Comparison of ENCODE assay signal across 17 mouse cellular contexts in genomic region chr9:84038946-84039345, GRCm38 (mm10).
"Had no signal": no experiment of that assay in that cellular context is flagged by ENCODE, and none has a peak within 500 bp of the region (broad histone marks: within the 10 kb centered on the region; RNA-seq: fewer than 3 reads in every experiment).

No protein-coding gene starts in this region.

- H3K4me3 ChIP-seq: liver, embryonic 13.5 days; liver, embryonic 15.5 days; lung, embryonic 15.5 days; megakaryocyte, embryonic 14.5 days; midbrain, embryonic 12.5 days; neural tube, embryonic 12.5 days; stomach, embryonic 15.5 days had no signal

- H3K27ac ChIP-seq: liver, embryonic 13.5 days; liver, embryonic 15.5 days; lung, embryonic 15.5 days; midbrain, embryonic 12.5 days; neural tube, embryonic 12.5 days; stomach, embryonic 15.5 days; stomach, postnatal 0 days had no signal

- H3K36me3 ChIP-seq: liver, embryonic 13.5 days; liver, embryonic 15.5 days; lung, embryonic 15.5 days; midbrain, embryonic 12.5 days; neural tube, embryonic 12.5 days; stomach, embryonic 15.5 days had no signal

- DNase-seq: liver; liver, embryonic 13.5 days; liver, postnatal 0 days; midbrain, embryonic 14.5 days; right cerebral cortex, postnatal 14 days; thymus, adult 2 months; thymus, postnatal 25 days; thymus, postnatal 4 days had no signal

- H3K4me1 ChIP-seq: neural tube, embryonic 12.5 days had no signal

- H3K9me3 ChIP-seq: liver, embryonic 13.5 days; liver, embryonic 15.5 days; lung, embryonic 15.5 days; megakaryocyte, embryonic 14.5 days; midbrain, embryonic 12.5 days; neural tube, embryonic 12.5 days; stomach, embryonic 15.5 days had no signal

- H3K9ac ChIP-seq: liver, embryonic 13.5 days; liver, embryonic 15.5 days; liver, postnatal 0 days; lung, embryonic 15.5 days; midbrain, embryonic 12.5 days; neural tube, embryonic 12.5 days; stomach, embryonic 15.5 days had no signal

- H3K27me3 ChIP-seq: liver, embryonic 13.5 days; liver, embryonic 15.5 days; lung, embryonic 15.5 days; megakaryocyte, embryonic 14.5 days; midbrain, embryonic 12.5 days; neural tube, embryonic 12.5 days; stomach, embryonic 15.5 days had no signal

- H3K4me2 ChIP-seq: liver, embryonic 11.5 days; liver, embryonic 13.5 days; liver, embryonic 15.5 days; lung, embryonic 15.5 days; midbrain, embryonic 12.5 days; neural tube, embryonic 12.5 days; stomach, embryonic 15.5 days had no signal

- ATAC-seq: liver, postnatal 0 days; midbrain, embryonic 16.5 days had no signal
